Mouse (Mus musculus) neural tube, embryonic 13.5 days (tissue): ENCODE measurements around the gene Gm26920. TPM values are rescaled to one million over a fixed set of nuclear protein-coding genes. Genes with fewer than 3 reads are reported as not detected.

ENCODE experiments used
- ATAC-seq: fragments of 200-750 bp; cut with Nextera tagmentation; 2 replicates; pipeline ENCODE4 v1.8.0; 2017; ENCODE audit warnings: low read depth, mild to moderate bottlenecking, moderate TSS enrichment, moderate library complexity
- H3K27ac ChIP-seq: fragments of 300-500 bp; sonication (generic); replicated peaks from 2 replicates; pipeline ENCODE4 v1.5.1; 2015; ENCODE audit warnings: moderate library complexity, mild to moderate bottlenecking, inconsistent platforms
- H3K27me3 ChIP-seq: fragments of 300-500 bp; sonication (generic); 2 replicates; pipeline ENCODE4 v1.6.1; 2015; ENCODE audit warnings: mild to moderate bottlenecking, inconsistent platforms
- H3K36me3 ChIP-seq: fragments of 300-500 bp; sonication (generic); 2 replicates; pipeline ENCODE4 v1.6.1; 2015; ENCODE audit warnings: mild to moderate bottlenecking, inconsistent platforms
- H3K4me1 ChIP-seq: fragments of 300-500 bp; sonication (generic); replicated peaks from 2 replicates; pipeline ENCODE4 v1.6.1; 2015; ENCODE audit warnings: inconsistent platforms
- H3K4me2 ChIP-seq: fragments of 300-500 bp; sonication (generic); 2 replicates; pipeline ENCODE4 v1.6.1; 2015; ENCODE audit warnings: inconsistent platforms, mild to moderate bottlenecking, moderate library complexity
- H3K4me3 ChIP-seq: fragments of 300-500 bp; sonication (generic); 2 replicates; pipeline ENCODE4 v1.5.1; 2015; ENCODE audit warnings: mild to moderate bottlenecking, inconsistent platforms
- H3K9ac ChIP-seq: fragments of 300-500 bp; sonication (generic); 2 replicates; pipeline ENCODE4 v1.6.1; 2015; ENCODE audit warnings: moderate library complexity, mild to moderate bottlenecking, inconsistent platforms
- H3K9me3 ChIP-seq: fragments of 300-500 bp; sonication (generic); 2 replicates; pipeline ENCODE4 v1.6.1; 2016; ENCODE audit warnings: inconsistent platforms
- WGBS: fragments of 180-500 bp; shearing (Covaris S2); methylation state at CpG from one replicate; pipeline ENCODE4 v1.1.7; 2015; 5-methylcytosine and 5-hydroxymethylcytosine counted together
- polyA plus RNA-seq: library from polyadenylated mRNA; unstranded; fragments of >200 nt; fragmentation: Nextera tagmentation; extraction: Ambion mirVana; gene quantifications from 2 replicates; pipeline ENCODE4 v1.2.1, GENCODE M21; 2015

Gm26920 gene
- polyA plus RNA-seq, 1 experiment from 2014 or later: 1.2 TPM

GRCm38 (mm10) chr7:30093918-30094415, 3.8 kb upstream of the Gm26920 start:
- Histone ChIP-seq H3K4me2 (peak overlapping the region; percentile 84), H3K4me1 (peaks cover 36% of the 10 kb centered on the region), H3K9me3 (no peaks in the 10 kb centered on the region), H3K9ac (peak overlapping the region; percentile 88), H3K4me3 (peak overlapping the region; percentile 62), H3K27me3 (no peaks in the 10 kb centered on the region), H3K36me3 (peaks cover 17% of the 10 kb centered on the region), H3K27ac (peak overlapping the region; percentile 98; the same call in 1 of the 2 replicates)
- ATAC-seq: no peak
- 77% methylated on average over 6 of the region's 6 CpGs for WGBS

- no peak overlapping the region for H3K4me3 ChIP-seq
- H3K9ac ChIP-seq: no peak overlapping the region
- ATAC-seq: no peak
- no peak overlapping the region for H3K27ac ChIP-seq
- peaks cover 6% of the 10 kb centered on the region for H3K36me3 ChIP-seq
- H3K4me1 ChIP-seq: peaks cover 47% of the 10 kb centered on the region
- H3K4me2 ChIP-seq: no peak overlapping the region
- no peaks in the 10 kb centered on the region for H3K9me3 ChIP-seq
- WGBS: 86% methylated on average over 9 of the region's 9 CpGs
- no peaks in the 10 kb centered on the region for H3K27me3 ChIP-seq
Observed at GRCm38 (mm10) chr7:30092666-30093065, 2.5 kb upstream of the Gm26920 start.

- 8% methylated on average over 9 of the region's 9 CpGs for WGBS
Observed at GRCm38 (mm10) chr7:30090970-30091585, 868 bp upstream of the Gm26920 start.

GRCm38 (mm10) chr7:30089405-30089804, 805 bp downstream of the Gm26920 start:
- Histone ChIP-seq H3K4me3 (peak overlapping the region; percentile 54), H3K4me2 (peak overlapping the region; percentile 67), H3K4me1 (peaks cover 33% of the 10 kb centered on the region), H3K27ac (no peak overlapping the region; the same call in 1 of the 2 replicates), H3K27me3 (no peaks in the 10 kb centered on the region), H3K9me3 (no peaks in the 10 kb centered on the region), H3K36me3 (peaks cover 29% of the 10 kb centered on the region), H3K9ac (peak overlapping the region; percentile 78)
- ATAC-seq: no peak
- WGBS: 20% methylated on average over 6 of the region's 6 CpGs

More at GRCm38 (mm10) chr7:30090970-30091585, 868 bp upstream of the Gm26920 start:
- Histone ChIP-seq H3K27me3 (no peaks in the 10 kb centered on the region), H3K9ac (peak overlapping the region; percentile 78), H3K4me3 (peak overlapping the region; percentile 54), H3K4me1 (peaks cover 38% of the 10 kb centered on the region), H3K4me2 (peak overlapping the region; percentile 67), H3K27ac (peak overlapping the region; percentile 85), H3K9me3 (no peaks in the 10 kb centered on the region), H3K36me3 (peaks cover 13% of the 10 kb centered on the region)
- peak; percentile 6; the same call in 1 of the 2 replicates for ATAC-seq

- Histone ChIP-seq H3K9ac (no peak overlapping the region), H3K27me3 (no peaks in the 10 kb centered on the region), H3K4me1 (peaks cover 27% of the 10 kb centered on the region), H3K4me3 (no peak overlapping the region), H3K9me3 (no peaks in the 10 kb centered on the region), H3K4me2 (no peak overlapping the region), H3K36me3 (peaks cover 51% of the 10 kb centered on the region), H3K27ac (no peak overlapping the region)
- no peak for ATAC-seq
- 92% methylated on average over 9 of the region's 9 CpGs for WGBS
Observed at GRCm38 (mm10) chr7:30086524-30086923, 3.7 kb downstream of the Gm26920 start.

GRCm38 (mm10) chr7:30072146-30073028, 17.8 kb downstream of the Gm26920 start, which contains the start of gene Zfp82:
Zfp82 (minus strand) TSS chr7:30072900.
- peaks cover 14% of the 10 kb centered on the region; the same call in 1 of the 2 replicates for H3K4me1 ChIP-seq
- peaks cover 50% of the 10 kb centered on the region for H3K36me3 ChIP-seq
- H3K27me3 ChIP-seq: no peaks in the 10 kb centered on the region
- WGBS: under 1% methylated on average over 50 of the region's 50 CpGs
- H3K9ac ChIP-seq: peak within 1 kb of the TSS; percentile 87
- peak within 1 kb of the TSS; percentile 90 for H3K27ac ChIP-seq
- H3K9me3 ChIP-seq: no peaks in the 10 kb centered on the region
- ATAC-seq: peak; percentile 92
- H3K4me3 ChIP-seq: peak within 1 kb of the TSS; percentile 80
- peak within 1 kb of the TSS; percentile 95 for H3K4me2 ChIP-seq

GRCm38 (mm10) chr7:30064622-30065021, 25.6 kb downstream of the Gm26920 start:
- Histone ChIP-seq H3K36me3 (peaks cover 89% of the 10 kb centered on the region), H3K27ac (no peak overlapping the region), H3K4me1 (no peaks in the 10 kb centered on the region), H3K9ac (no peak overlapping the region), H3K27me3 (no peaks in the 10 kb centered on the region), H3K9me3 (no peaks in the 10 kb centered on the region), H3K4me3 (no peak overlapping the region), H3K4me2 (no peak overlapping the region)
- 78% methylated on average over 5 of the region's 5 CpGs for WGBS
- no peak for ATAC-seq

- Histone ChIP-seq H3K4me2 (no peak overlapping the region), H3K36me3 (peaks cover 87% of the 10 kb centered on the region), H3K9ac (no peak overlapping the region), H3K4me3 (no peak overlapping the region), H3K4me1 (no peaks in the 10 kb centered on the region), H3K27me3 (no peaks in the 10 kb centered on the region), H3K9me3 (no peaks in the 10 kb centered on the region), H3K27ac (no peak overlapping the region)
- ATAC-seq: no peak
- WGBS: 94% methylated on average over 5 of the region's 5 CpGs
Observed at GRCm38 (mm10) chr7:30062478-30062877, 27.7 kb downstream of the Gm26920 start.

- no peaks in the 10 kb centered on the region for H3K27me3 ChIP-seq
- WGBS: 90% methylated on average over 6 of the region's 6 CpGs
- no peak overlapping the region for H3K4me2 ChIP-seq
- no peaks in the 10 kb centered on the region for H3K4me1 ChIP-seq
- ATAC-seq: no peak
- H3K4me3 ChIP-seq: no peak overlapping the region
- peaks cover 92% of the 10 kb centered on the region for H3K36me3 ChIP-seq
- H3K27ac ChIP-seq: no peak overlapping the region
- no peaks in the 10 kb centered on the region for H3K9me3 ChIP-seq
- no peak overlapping the region for H3K9ac ChIP-seq
Observed at GRCm38 (mm10) chr7:30060341-30060740, 29.9 kb downstream of the Gm26920 start.

GRCm38 (mm10) chr7:30053591-30053990, 36.6 kb downstream of the Gm26920 start:
- H3K9ac ChIP-seq: no peak overlapping the region
- no peak overlapping the region for H3K4me3 ChIP-seq
- no peaks in the 10 kb centered on the region for H3K27me3 ChIP-seq
- 10% methylated on average over 3 of the region's 3 CpGs for WGBS
- no peak overlapping the region for H3K27ac ChIP-seq
- H3K9me3 ChIP-seq: no peaks in the 10 kb centered on the region
- ATAC-seq: no peak
- H3K4me2 ChIP-seq: no peak overlapping the region
- peaks cover 15% of the 10 kb centered on the region for H3K4me1 ChIP-seq
- H3K36me3 ChIP-seq: peaks cover 40% of the 10 kb centered on the region

GRCm38 (mm10) chr7:30050882-30051548, 39.2 kb downstream of the Gm26920 start, which contains the start of gene Zfp14:
Zfp14 (minus strand) TSS chr7:30051380.
- Histone ChIP-seq H3K4me1 (peaks cover 15% of the 10 kb centered on the region), H3K4me3 (peak within 1 kb of the TSS; percentile 82), H3K36me3 (peaks cover 19% of the 10 kb centered on the region), H3K9me3 (no peaks in the 10 kb centered on the region), H3K4me2 (peak within 1 kb of the TSS; percentile 77), H3K27ac (peak within 1 kb of the TSS; percentile 92), H3K27me3 (no peaks in the 10 kb centered on the region), H3K9ac (peak within 1 kb of the TSS; percentile 96)
- under 1% methylated on average over 40 of the region's 40 CpGs for WGBS
- ATAC-seq: peak; percentile 99
